Mouse (Mus musculus) heart, postnatal 0 days (tissue): ENCODE measurements around the gene Extl1.

Experiments
- CTCF ChIP-seq: IDR thresholded peaks from 2 replicates; pipeline ENCODE4 v1.5.1; 2016; ENCODE audit warnings: antibody characterized with exemption, control low read depth, low read depth
- EP300 ChIP-seq: IDR thresholded peaks from 2 replicates; pipeline ENCODE4 v1.6.1; 2016; ENCODE audit warnings: antibody characterized with exemption, low read depth

DNA sequence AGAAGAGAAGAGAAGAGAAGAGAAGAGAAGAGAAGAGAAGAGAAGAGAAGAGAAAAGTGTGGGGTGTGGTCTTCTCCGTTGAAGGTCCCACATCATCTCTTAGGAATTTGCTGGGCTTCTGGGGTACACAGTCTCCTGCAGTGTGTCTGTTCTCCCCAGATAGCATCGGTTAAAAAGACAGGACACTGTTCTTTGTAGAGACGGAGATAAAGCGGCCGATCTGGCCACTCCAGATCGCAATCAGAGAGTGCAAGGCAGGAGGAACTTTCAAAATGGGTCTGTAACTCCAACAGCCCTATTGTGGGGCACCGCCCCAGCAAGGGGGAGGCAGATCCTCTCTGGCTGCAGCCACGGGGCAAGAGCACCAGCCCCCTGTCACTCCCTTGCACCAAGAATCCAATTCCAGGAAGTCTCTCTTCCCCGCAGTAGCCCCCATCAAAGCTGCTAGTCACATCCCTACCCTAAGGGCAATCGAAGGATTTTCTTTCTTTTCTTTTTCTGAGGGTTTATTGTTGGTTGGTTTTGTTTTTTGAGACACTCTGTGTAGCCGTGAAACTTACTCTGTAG lies 41.4 kb downstream of the Extl1 start:
- TF ChIP-seq EP300 (no peak), CTCF (no peak)
